Mouse (Mus musculus) MEL (cell line): ENCODE results near the gene Vdr.

Experiments used
- CTCF ChIP-seq, 3 experiments: IDR thresholded peaks in 2 of 3; conservative IDR thresholded peaks in 1 of 3; 2 replicates each; pipeline ENCODE4 v1.5.1; 2011 to 2012; ENCODE audit warnings: low read length in 3 of 3, low read depth in 2 of 3, mild to moderate bottlenecking in 2 of 3, improper control_type of control experiment in 1 of 3, inconsistent platforms in 1 of 3, mixed read lengths in 1 of 3, moderate library complexity in 1 of 3; ENCODE audit not compliant: control insufficient read depth in 1 of 3, insufficient read depth in 1 of 3, poor library complexity in 1 of 3, severe bottlenecking in 1 of 3
- EP300 ChIP-seq, 2 experiments: IDR thresholded peaks; 2 replicates each; pipeline ENCODE4 v1.6.1; 2011; ENCODE audit warnings: improper control_type of control experiment in 2 of 2, low read length in 2 of 2, low read depth in 1 of 2, mild to moderate bottlenecking in 1 of 2
- GATA1 ChIP-seq: IDR thresholded peaks from 2 replicates; pipeline ENCODE4 v1.6.1; 2011; ENCODE audit warnings: low read depth, low read length, improper control_type of control experiment
- MXI1 ChIP-seq: IDR thresholded peaks from 2 replicates; pipeline ENCODE4 v1.6.1; 2011; ENCODE audit warnings: mild to moderate bottlenecking, low read depth, low read length, improper control_type of control experiment
- POLR2A ChIP-seq, 2 experiments: IDR thresholded peaks; 2 replicates each; pipeline ENCODE4 v1.6.1; 2011 to 2012; ENCODE audit warnings: low read length in 2 of 2, mild to moderate bottlenecking in 2 of 2, control low read depth in 1 of 2, improper control_type of control experiment in 1 of 2, low read depth in 1 of 2, moderate library complexity in 1 of 2; ENCODE audit not compliant: control insufficient read depth in 1 of 2, insufficient read depth in 1 of 2, poor library complexity in 1 of 2
- POLR2AphosphoS2 ChIP-seq: IDR thresholded peaks from 2 replicates; pipeline ENCODE4 v1.6.1; 2011; ENCODE audit warnings: low read length, improper control_type of control experiment
- SMC3 ChIP-seq: IDR thresholded peaks from 2 replicates; pipeline ENCODE4 v1.6.1; 2011; ENCODE audit warnings: low read depth, low read length, improper control_type of control experiment
- USF1 ChIP-seq: IDR thresholded peaks from 2 replicates; pipeline ENCODE4 v1.6.1; 2014; ENCODE audit warnings: low read depth, mild to moderate bottlenecking, inconsistent platforms, low read length, improper control_type of control experiment, moderate library complexity
- ZC3H11A ChIP-seq: IDR thresholded peaks from 2 replicates; pipeline ENCODE4 v1.6.1; 2012; ENCODE audit warnings: low read depth, mild to moderate bottlenecking, inconsistent platforms, low read length, improper control_type of control experiment
- ZKSCAN1 ChIP-seq: IDR thresholded peaks from 2 replicates; pipeline ENCODE4 v1.6.1; 2012; ENCODE audit warnings: low read depth, mild to moderate bottlenecking, inconsistent platforms, low read length, improper control_type of control experiment, moderate library complexity

- TF ChIP-seq SMC3: no peak
- no peak for TF ChIP-seq POLR2AphosphoS2
- TF ChIP-seq USF1: no peak
- no peak for TF ChIP-seq GATA1
- no peak for TF ChIP-seq CTCF (IDR thresholded peaks at IDR 0.05 in 2 of 3, conservative IDR thresholded peaks at IDR 0.05 in 1 of 3; ENCODE audit: control insufficient read depth in 1 of 3, insufficient read depth in 1 of 3, low read depth in 2 of 3, low read length in 3 of 3, poor library complexity in 1 of 3, severe bottlenecking in 1 of 3)
- no peak for TF ChIP-seq POLR2A (IDR thresholded peaks at IDR 0.05; ENCODE audit: control insufficient read depth in 1 of 2, insufficient read depth in 1 of 2, low read depth in 1 of 2, low read length in 2 of 2, poor library complexity in 1 of 2)
- no peak for TF ChIP-seq ZC3H11A
- no peak for TF ChIP-seq EP300 (IDR thresholded peaks at IDR 0.05; ENCODE audit: low read depth in 1 of 2, low read length in 2 of 2)
- TF ChIP-seq MXI1: no peak
- TF ChIP-seq ZKSCAN1: no peak
Measured at GRCm38 (mm10) chr15:97920306-97920705, 9.9 kb upstream of the Vdr start.
